Mouse (Mus musculus) brain, adult 10 weeks (tissue): ENCODE measurements around the gene Gm3415. TPM values are rescaled to one million over a fixed set of nuclear protein-coding genes. Genes with fewer than 3 reads are reported as not detected.

ENCODE experiments used
- polyA plus RNA-seq: library from polyadenylated mRNA; stranded (reverse); fragments of 350-450 nt; fragmentation: Illumina TruSeq; extraction: RNeasy Lipid Tissue Mini Kit (QIAGEN cat#74804); gene quantifications from one replicate; pipeline ENCODE4 v1.2.3, GENCODE M21; 2015; ENCODE audit warnings: low read depth, low replicate concordance

Gm3415 gene
- not detected for polyA plus RNA-seq

GRCm38 (mm10) chr5:146555836-146556235 lies at the start of gene Gm3415:
Gm3415 (plus strand) TSS chr5:146556136.

GRCm38 (mm10) chr5:146513823-146514222 lies 42.1 kb upstream of the Gm3415 start, which contains the start of gene Gm3402:
Gm3402 (plus strand) TSS chr5:146514123.

GRCm38 (mm10) chr5:146525501-146525900 lies 30.4 kb upstream of the Gm3415 start, which contains the start of gene Gm3404:
Gm3404 (plus strand) TSS chr5:146525801.

GRCm38 (mm10) chr5:146537347-146537746 lies 18.6 kb upstream of the Gm3415 start, which contains the start of gene Gm3409:
Gm3409 (plus strand) TSS chr5:146537647.

GRCm38 (mm10) chr5:146584478-146585306 lies 28.8 kb downstream of the Gm3415 start, which contains the start of gene Gpr12:
Gpr12 (minus strand) TSS chr5:146585239.

Other genes starting within 250 kb of the Gm3415 start
- 58.5 TPM for gene Wasf3, start 171.2 kb upstream of the Gm3415 start, polyA plus RNA-seq
- gene Gm6408, start 74.2 kb upstream of the Gm3415 start, polyA plus RNA-seq = not detected
- not detected for gene Gm6370, start 64.8 kb upstream of the Gm3415 start, polyA plus RNA-seq
- not detected for gene 4930449I24Rik, start 53.7 kb upstream of the Gm3415 start, polyA plus RNA-seq
- not detected for gene Gm3402, start 42.0 kb upstream of the Gm3415 start, polyA plus RNA-seq
- not detected for gene Gm3404, start 30.3 kb upstream of the Gm3415 start, polyA plus RNA-seq
- gene Gm3409, start 18.5 kb upstream of the Gm3415 start, polyA plus RNA-seq = not detected
- 20.0 TPM for gene Gpr12, start 29.1 kb downstream of the Gm3415 start, polyA plus RNA-seq
- gene Usp12, start 238.9 kb downstream of the Gm3415 start, polyA plus RNA-seq = 35.0 TPM